Mouse (Mus musculus) liver, postnatal 0 days (tissue): ENCODE data around the gene Dlgap3.

Source experiments
- CTCF ChIP-seq: sonication (generic); IDR thresholded peaks from 2 replicates; pipeline ENCODE4 v1.5.1; 2016; ENCODE audit warnings: antibody characterized with exemption, low read depth
- EP300 ChIP-seq: IDR thresholded peaks from 2 replicates; pipeline ENCODE4 v1.6.1; 2016; ENCODE audit warnings: antibody characterized with exemption, low read depth, mild to moderate bottlenecking

DNA sequence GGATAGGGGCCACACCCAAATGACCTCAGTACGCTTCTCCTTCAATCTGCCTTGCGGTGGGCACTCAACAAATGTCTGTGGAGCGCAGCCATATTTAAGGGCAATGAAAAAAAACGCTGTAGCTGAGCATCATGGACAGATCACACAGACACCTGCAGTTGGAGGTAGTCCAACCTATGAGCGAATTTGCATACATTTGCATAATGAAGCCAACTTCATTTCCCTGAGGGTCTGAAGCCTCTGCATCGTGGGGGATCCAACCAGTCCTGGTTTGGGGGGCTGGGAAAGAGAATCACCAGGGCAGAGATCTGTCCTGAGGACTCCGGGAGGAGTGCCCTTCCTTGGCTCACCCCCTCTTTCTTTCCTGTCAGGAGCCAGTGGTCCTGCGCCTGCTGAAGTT lies 23.7 kb downstream of the Dlgap3 start:
- TF ChIP-seq CTCF = no peak
- no peak for TF ChIP-seq EP300
